Mouse (Mus musculus) subcutaneous adipose tissue, adult 2 months (tissue): Measurements from ENCODE around the gene Olfr685. TPM values are rescaled to one million over a fixed set of nuclear protein-coding genes. Genes with fewer than 3 reads are reported as not detected.

Source experiments
- polyA plus RNA-seq: library from polyadenylated mRNA; depleted of rRNA; stranded (reverse); fragments of >200 nt; gene quantifications from 2 replicates; pipeline ENCODE4 v1.2.3, GENCODE M21; 2012; ENCODE audit warnings: low replicate concordance; rRNA removed

Olfr685 gene
- polyA plus RNA-seq: not detected in 2 replicates

GRCm38 (mm10) chr7:105185912-105186311 is at the start of gene Olfr685:
Gene Olfr685 (minus strand): TSS chr7:105186012.

GRCm38 (mm10) chr7:105207385-105207784 is 21.6 kb upstream of the Olfr685 start, which contains the start of gene Olfr686:
Gene Olfr686 (minus strand): TSS chr7:105207485.

GRCm38 (mm10) chr7:105163553-105163952 is 22.3 kb downstream of the Olfr685 start, which contains the start of gene Olfr684:
Gene Olfr684 (minus strand): TSS chr7:105163653.

GRCm38 (mm10) chr7:105146912-105147311 is 38.9 kb downstream of the Olfr685 start, which contains the start of gene Olfr683:
Gene Olfr683 (minus strand): TSS chr7:105147012.

Other genes with a start within 250 kb of the Olfr685 start
- not detected in 2 replicates for gene Olfr670, start 223.4 kb downstream of the Olfr685 start, polyA plus RNA-seq
- gene Olfr671, start 206.9 kb downstream of the Olfr685 start, polyA plus RNA-seq: not detected in 2 replicates
- not detected in 2 replicates for gene Olfr672, start 184.0 kb downstream of the Olfr685 start, polyA plus RNA-seq
- gene Olfr675, start 157.6 kb downstream of the Olfr685 start, polyA plus RNA-seq: not detected in 2 replicates
- gene Olfr676, start 153.3 kb downstream of the Olfr685 start, polyA plus RNA-seq: not detected in 2 replicates
- not detected in 2 replicates for gene Olfr677, start 134.6 kb downstream of the Olfr685 start, polyA plus RNA-seq
- gene Olfr678, start 121.5 kb downstream of the Olfr685 start, polyA plus RNA-seq: not detected in 2 replicates
- not detected in 2 replicates for gene Olfr679, start 104.8 kb downstream of the Olfr685 start, polyA plus RNA-seq
- gene Olfr680-ps1, start 93.2 kb downstream of the Olfr685 start, polyA plus RNA-seq: not detected in 2 replicates
- gene Olfr681, start 69.2 kb downstream of the Olfr685 start, polyA plus RNA-seq: not detected in 2 replicates
- not detected in 2 replicates for gene Olfr683, start 39.0 kb downstream of the Olfr685 start, polyA plus RNA-seq
- not detected in 2 replicates for gene Olfr684, start 22.4 kb downstream of the Olfr685 start, polyA plus RNA-seq
- not detected in 2 replicates for gene Olfr686, start 21.5 kb upstream of the Olfr685 start, polyA plus RNA-seq
- gene Olfr688, start 102.1 kb upstream of the Olfr685 start, polyA plus RNA-seq: not detected in 2 replicates
- not detected in 2 replicates for gene Olfr689, start 125.2 kb upstream of the Olfr685 start, polyA plus RNA-seq
- not detected in 2 replicates for gene Olfr690, start 148.1 kb upstream of the Olfr685 start, polyA plus RNA-seq
- not detected in 2 replicates for gene Olfr691, start 156.3 kb upstream of the Olfr685 start, polyA plus RNA-seq
- not detected in 2 replicates for gene Olfr692, start 182.2 kb upstream of the Olfr685 start, polyA plus RNA-seq
- not detected in 2 replicates for gene Gm5901, start 189.0 kb upstream of the Olfr685 start, polyA plus RNA-seq
- gene Fam160a2, start 214.0 kb upstream of the Olfr685 start, polyA plus RNA-seq: 45.3 and 75.2 TPM in 2 replicates
- gene Cnga4, start 218.6 kb upstream of the Olfr685 start, polyA plus RNA-seq: 0.19 and 0.28 TPM in 2 replicates
- 0.14 TPM in 1 of 2 replicates, not detected in the other for gene Cckbr, start 239.7 kb upstream of the Olfr685 start, polyA plus RNA-seq